Mouse (Mus musculus) CH12.LX (cell line): ENCODE measurements around the gene Wasl. TPM values are rescaled to one million over a fixed set of nuclear protein-coding genes. Genes with fewer than 3 reads are reported as not detected.

Experiments
- DNase-seq: peaks from one replicate; pipeline ENCODE4 v3.0.0-alpha.2; 2013; ENCODE audit errors: extremely low read depth
- H3K27ac ChIP-seq: 2 replicates; pipeline ENCODE4 v1.5.1; 2012; ENCODE audit warnings: low read depth, mild to moderate bottlenecking, control low read depth, moderate library complexity; ENCODE audit not compliant: insufficient read depth
- H3K27me3 ChIP-seq: replicated peaks from 2 replicates; pipeline ENCODE3; 2012; ENCODE audit warnings: inconsistent platforms
- H3K36me3 ChIP-seq, 2 experiments: replicated peaks in 1 of 2; 2 replicates each; pipeline versions ENCODE3 to v1.6.1; 2012; ENCODE audit warnings: inconsistent platforms in 1 of 2, low read length in 1 of 2, mild to moderate bottlenecking in 1 of 2, mixed read lengths in 1 of 2, moderate library complexity in 1 of 2; ENCODE audit not compliant: control insufficient read depth in 1 of 2, insufficient read depth in 1 of 2
- H3K4me1 ChIP-seq, 2 experiments: 2 replicates each; pipeline ENCODE4 v1.6.1; 2012; ENCODE audit warnings: inconsistent platforms in 1 of 2, moderate library complexity in 1 of 2; ENCODE audit not compliant: insufficient read depth in 2 of 2, control insufficient read depth in 1 of 2
- H3K4me2 ChIP-seq: 2 replicates; pipeline ENCODE4 v1.6.1; 2012; ENCODE audit warnings: low read depth, mild to moderate bottlenecking, control low read depth; ENCODE audit not compliant: poor library complexity, insufficient read depth, severe bottlenecking
- H3K4me3 ChIP-seq, 3 experiments: fragments of 150-350 bp in 1 of 3; sonication (generic) in 1 of 3; replicated peaks in 1 of 3; 2 replicates each; pipeline versions ENCODE3 to v1.5.1; 2011 to 2012; ENCODE audit warnings: low read depth in 2 of 3, low read length in 2 of 3, mild to moderate bottlenecking in 2 of 3, moderate library complexity in 2 of 3, control low read depth in 1 of 3, improper control_type of control experiment in 1 of 3, inconsistent platforms in 1 of 3, mixed read lengths in 1 of 3; ENCODE audit not compliant: poor library complexity in 1 of 3
- H3K79me2 ChIP-seq: replicated peaks from 2 replicates; pipeline ENCODE4 v1.6.1; 2012; ENCODE audit warnings: mild to moderate bottlenecking, moderate library complexity; ENCODE audit not compliant: control insufficient read depth, poor library complexity, insufficient read depth, severe bottlenecking; ENCODE audit errors: extremely low read depth
- H3K9ac ChIP-seq: 2 replicates; pipeline ENCODE4 v1.6.1; 2012; ENCODE audit warnings: low read depth, mild to moderate bottlenecking, control low read depth, moderate library complexity; ENCODE audit not compliant: insufficient read depth
- H3K9me3 ChIP-seq: replicated peaks from 2 replicates; pipeline ENCODE3; 2012; ENCODE audit warnings: low read length, inconsistent platforms, mixed read lengths
- BHLHE40 ChIP-seq: IDR thresholded peaks from 2 replicates; pipeline ENCODE4 v1.6.1; 2011; ENCODE audit warnings: mild to moderate bottlenecking, low read depth, low read length, improper control_type of control experiment
- ELF1 ChIP-seq: IDR thresholded peaks from 2 replicates; pipeline ENCODE4 v1.6.1; 2014; ENCODE audit warnings: low read depth, mild to moderate bottlenecking, inconsistent platforms, low read length, improper control_type of control experiment
- ETS1 ChIP-seq: conservative IDR thresholded peaks from 2 replicates; pipeline ENCODE4 v1.6.1; 2012; ENCODE audit warnings: low read depth, mild to moderate bottlenecking, inconsistent platforms, low read length, improper control_type of control experiment, moderate library complexity
- HCFC1 ChIP-seq: IDR thresholded peaks from 2 replicates; pipeline ENCODE4 v1.6.1; 2012; ENCODE audit warnings: low read depth, mild to moderate bottlenecking, inconsistent platforms, low read length, improper control_type of control experiment
- IRF4 ChIP-seq: IDR thresholded peaks from 2 replicates; pipeline ENCODE4 v1.6.1; 2014; ENCODE audit warnings: low read depth, mild to moderate bottlenecking, inconsistent platforms, low read length, improper control_type of control experiment
- MAFK ChIP-seq: IDR thresholded peaks from 2 replicates; pipeline ENCODE4 v1.6.1; 2011; ENCODE audit warnings: low read length, improper control_type of control experiment; ENCODE audit not compliant: insufficient replicate concordance
- MAX ChIP-seq: IDR thresholded peaks from 2 replicates; pipeline ENCODE4 v1.6.1; 2011; ENCODE audit warnings: low read length, improper control_type of control experiment
- MAZ ChIP-seq: IDR thresholded peaks from 2 replicates; pipeline ENCODE4 v1.6.1; 2012; ENCODE audit warnings: low read depth, mild to moderate bottlenecking, inconsistent platforms, low read length, improper control_type of control experiment, moderate library complexity
- MEF2A ChIP-seq: IDR thresholded peaks from 2 replicates; pipeline ENCODE4 v1.6.1; 2014; ENCODE audit warnings: low read depth, mild to moderate bottlenecking, inconsistent platforms, low read length, improper control_type of control experiment, borderline replicate concordance
- MXI1 ChIP-seq: IDR thresholded peaks from 2 replicates; pipeline ENCODE4 v1.6.1; 2011; ENCODE audit warnings: mild to moderate bottlenecking, low read depth, low read length, improper control_type of control experiment
- MYC ChIP-seq: IDR thresholded peaks from 2 replicates; pipeline ENCODE4 v1.6.1; 2011; ENCODE audit warnings: low read depth, mild to moderate bottlenecking, improper control_type of control experiment, low read length
- PAX5 ChIP-seq: IDR thresholded peaks from 2 replicates; pipeline ENCODE4 v1.6.1; 2012; ENCODE audit warnings: low read length, inconsistent platforms, mixed read lengths
- POLR2A ChIP-seq: IDR thresholded peaks from 2 replicates; pipeline ENCODE4 v1.6.1; 2011; ENCODE audit warnings: low read depth, mild to moderate bottlenecking, improper control_type of control experiment, low read length
- RCOR1 ChIP-seq: conservative IDR thresholded peaks from 2 replicates; pipeline ENCODE4 v1.6.1; 2012; ENCODE audit warnings: low read depth, mild to moderate bottlenecking, inconsistent platforms, low read length, improper control_type of control experiment
- USF1 ChIP-seq: IDR thresholded peaks from 2 replicates; pipeline ENCODE4 v1.6.1; 2014; ENCODE audit warnings: low read depth, mild to moderate bottlenecking, inconsistent platforms, low read length, improper control_type of control experiment
- ZMIZ1 ChIP-seq: IDR thresholded peaks from 2 replicates; pipeline ENCODE4 v1.6.1; 2012; ENCODE audit warnings: low read depth, mild to moderate bottlenecking, inconsistent platforms, low read length, improper control_type of control experiment
- dilution Hi-C: fragments of 300-500 bp; cut with MboI; formaldehyde crosslinking; loops from 2 replicates; pipeline ENCODE4 v1.14.3; 2020; ENCODE audit warnings: low sequenced_read_pairs; ENCODE audit not compliant: extremely low pct_unique_long_range_greater_than_20kb, extremely low pct_ligation_motif_present
- in situ Hi-C: fragments of 300-500 bp; cut with MboI; formaldehyde crosslinking; loops from 3 replicates; pipeline ENCODE4 v1.14.3; 2019; ENCODE audit warnings: low sequenced_read_pairs, low pct_ligation_motif_present, low pct_unique_long_range_greater_than_20kb, mixed read lengths
- polyA plus RNA-seq: library from polyadenylated mRNA; unstranded; fragments of >175 nt; gene quantifications from 2 replicates; pipeline ENCODE4 v1.2.1, GENCODE M21; 2012; ENCODE audit warnings: low read depth; ENCODE audit not compliant: insufficient read length
- total RNA-seq, 2 experiments: library from RNA; depleted of rRNA; stranded (reverse); fragments of 300-350 nt in 1 of 2; fragments of >200 nt in 1 of 2; gene quantifications; 2 replicates each; pipeline ENCODE4 v1.2.3; 2012 to 2014

Gene Wasl
- total and polyA plus RNA-seq, 3 experiments, result 3.9 to 8.4 (median 7.6) TPM

DNA sequence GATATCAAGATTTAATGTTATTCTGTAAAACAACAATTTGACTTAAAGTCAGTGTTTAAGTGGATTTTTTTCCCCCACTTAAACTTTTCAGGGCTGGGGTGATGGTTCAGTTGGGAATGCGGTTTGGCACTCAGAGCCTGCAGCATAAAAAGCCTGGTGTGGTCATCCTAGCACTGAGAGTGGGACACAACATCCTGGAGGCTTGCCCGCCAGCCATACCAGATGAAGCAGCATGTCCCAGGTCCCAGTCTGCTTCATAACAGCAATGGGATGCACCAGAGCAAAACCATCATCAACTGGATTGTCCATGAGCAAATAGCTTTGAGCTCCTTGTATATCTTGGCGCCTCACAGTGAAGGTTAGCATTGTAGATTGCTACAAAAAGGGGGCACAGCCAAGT lies 56.1 kb downstream of the Wasl start:
- H3K4me3 ChIP-seq, result no peak overlapping the region
- no peaks in the 10 kb centered on the region for H3K9me3 ChIP-seq
- no peak for TF ChIP-seq MAZ
- no peak for TF ChIP-seq MEF2A
- TF ChIP-seq ETS1, result no peak
- no peak for TF ChIP-seq IRF4
- TF ChIP-seq RCOR1, result no peak
- TF ChIP-seq HCFC1, result no peak
- TF ChIP-seq PAX5, result no peak
- TF ChIP-seq USF1, result no peak
- no peak for TF ChIP-seq MXI1
- TF ChIP-seq MAX, result no peak
- TF ChIP-seq ZMIZ1, result no peak
- TF ChIP-seq ELF1, result no peak
- TF ChIP-seq MAFK, result no peak
- TF ChIP-seq MYC, result no peak
- H3K36me3 ChIP-seq, result peaks cover 0 to 13% of the 10 kb centered on the region in 2 experiments
- in situ Hi-C loops (no loop called here), dilution Hi-C loops (no loop called here)
- H3K4me1 ChIP-seq, result peaks cover 4 to 22% of the 10 kb centered on the region in 2 experiments
- no peaks in the 10 kb centered on the region for H3K79me2 ChIP-seq
- no peaks in the 10 kb centered on the region for H3K27me3 ChIP-seq
- no peak overlapping the region for H3K4me2 ChIP-seq
- no peak overlapping the region for H3K27ac ChIP-seq
- DNase-seq, result no peak
- H3K9ac ChIP-seq, result no peak overlapping the region

GRCm38 (mm10) chr6:24608129-24608528 lies 56.7 kb downstream of the Wasl start:
- Histone ChIP-seq H3K9ac (no peak overlapping the region), H3K9me3 (no peaks in the 10 kb centered on the region), H3K27ac (no peak overlapping the region), H3K27me3 (no peaks in the 10 kb centered on the region), H3K4me2 (no peak overlapping the region), H3K4me1 (peaks cover 4 to 22% of the 10 kb centered on the region in 2 experiments), H3K4me3 (no peak overlapping the region), H3K79me2 (no peaks in the 10 kb centered on the region), H3K36me3 (peaks cover 0 to 9% of the 10 kb centered on the region in 2 experiments)
- in situ Hi-C loops (no loop called here), dilution Hi-C loops (no loop called here)
- peak; percentile 28; the same call in 1 of the 2 replicates for TF ChIP-seq BHLHE40
- TF ChIP-seq MAX, result 0 out of 2 replicates have a peak, but pooled peaks have one; percentile 26
- TF ChIP-seq POLR2A, result no peak
- DNase-seq, result peak; percentile 83
